Comparison of ENCODE assay signal across 25 mouse cellular contexts in the genomic region with DNA sequence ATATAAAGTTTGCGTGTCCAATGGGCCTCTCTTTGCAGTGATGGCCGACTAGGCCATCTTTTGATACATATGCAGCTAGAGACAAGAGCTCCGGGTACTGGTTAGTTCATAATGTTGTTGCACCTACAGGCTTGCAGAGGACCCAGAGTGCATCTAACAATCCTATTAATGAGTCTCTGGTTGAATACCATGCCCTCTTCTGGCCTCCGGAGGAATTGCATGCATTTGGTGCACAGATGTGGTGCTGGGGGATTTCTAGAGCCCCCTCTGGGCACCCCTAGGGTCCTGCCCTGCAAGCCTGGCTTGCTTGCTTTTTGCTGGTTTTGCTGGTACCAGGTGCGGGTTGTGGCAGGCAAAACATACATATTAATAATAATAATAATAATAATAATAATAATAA. TPM values are rescaled to one million over a fixed set of nuclear protein-coding genes. Genes with fewer than 3 reads are reported as not detected.
DNase-seq lines count a peak whose midpoint lies in the region; ATAC-seq and TF ChIP-seq lines count a peak whose summit lies in the region.
"Not testable (repeated sequence)": the region's sequence is repeated elsewhere in the genome, so short reads cannot be mapped to it uniquely, and the experiment has no call there.
"Had no signal": no experiment of that assay in that cellular context is flagged by ENCODE, and none has a peak within 500 bp of the region (broad histone marks: within the 10 kb centered on the region; RNA-seq: fewer than 3 reads in every experiment).

No protein-coding gene starts in this region.

- in situ Hi-C loops in Patski (cut with MboI; ENCODE audit: low pct_unique_long_range_greater_than_20kb): not testable (repeated sequence)

- DNase-seq in Patski (ENCODE audit: low read depth, low spot score): not testable (repeated sequence)
- DNase-seq in adrenal gland, postnatal 10 days: peak; percentile 4
- DNase-seq in adrenal gland, postnatal 25 days: peak; percentile 1
- peak; percentile 82 for DNase-seq in heart, adult 11 months
- peak; percentile 4 to 12 for DNase-seq in kidney, postnatal 4 days
- DNase-seq in right cerebral cortex, adult 18-20 months: peak; percentile 4

- CTCF ChIA-PET in Patski (lab: Charles Lee): not testable (repeated sequence)

- not testable (repeated sequence) for H3K4me3 ChIP-seq in E14TG2a.4 (replicated peaks; ENCODE audit: low read length)

- not testable (repeated sequence) for H3K36me3 ChIP-seq in E14TG2a.4 (ENCODE audit: insufficient read depth, low read length)

- H3K4me1 ChIP-seq in E14TG2a.4 (replicated peaks; ENCODE audit: low read depth, low read length): not testable (repeated sequence)

- H3K9me3 ChIP-seq in E14TG2a.4 (ENCODE audit: low read length): not testable (repeated sequence)

- POLR2A ChIA-PET in Patski (lab: Charles Lee): not testable (repeated sequence)

- peak; percentile 10; the same call in 1 of the 2 replicates for TF ChIP-seq CTCF in E14TG2a.4 (conservative IDR thresholded peaks at IDR 0.05; ENCODE audit: low read length)
- peak; percentile 37 for TF ChIP-seq CTCF in Patski (IDR thresholded peaks at IDR 0.05)

- H3K27me3 ChIP-seq in E14TG2a.4 (ENCODE audit: insufficient read depth, low read length); Patski: not testable (repeated sequence)

- ATAC-seq in Patski: not testable (repeated sequence)

RNA-seq across cellular contexts. Expression of gene Gm3486, which starts 31.4 kb away (rescaled TPM):
- polyA plus RNA-seq in Patski (2021): not detected
- total RNA-seq in adrenal gland, postnatal 10 days (2021): not detected
- not detected in 2 replicates for total RNA-seq in adrenal gland, postnatal 25 days (2021)
- total RNA-seq: adrenal gland, adult 18-20 months; adrenal gland, adult 8-10 months; adrenal gland, postnatal 4 days; CH12.LX; common myeloid progenitor, adult 5-6 weeks; G1E had no signal
- polyA plus RNA-seq: activated CD4-positive, CD25-positive, alpha-beta regulatory T cell, adult 4 months; brain, embryonic 14.5 days; CD4-positive, CD25-positive, alpha-beta regulatory T cell, adult 4 months; embryonic facial prominence, embryonic 11.5 days; embryonic facial prominence, embryonic 13.5 days; embryonic facial prominence, embryonic 15.5 days; erythroblast, embryonic 14.5 days; forebrain, embryonic 10.5 days; forebrain, embryonic 12.5 days; forebrain, embryonic 14.5 days; forebrain, embryonic 16.5 days; frontal cortex, adult 2 months; G1E had no signal

RNA-seq across cellular contexts. Expression of gene Gm7970, which starts 34.7 kb away (rescaled TPM):
- polyA plus RNA-seq in Patski (2021): not detected
- not detected for total RNA-seq in adrenal gland, postnatal 10 days (2021)
- total RNA-seq in adrenal gland, postnatal 25 days (2021): not detected in 2 replicates
- total RNA-seq: adrenal gland, adult 18-20 months; adrenal gland, adult 8-10 months; adrenal gland, postnatal 4 days; CH12.LX; common myeloid progenitor, adult 5-6 weeks; G1E had no signal
- polyA plus RNA-seq: activated CD4-positive, CD25-positive, alpha-beta regulatory T cell, adult 4 months; brain, embryonic 14.5 days; CD4-positive, CD25-positive, alpha-beta regulatory T cell, adult 4 months; embryonic facial prominence, embryonic 11.5 days; embryonic facial prominence, embryonic 13.5 days; embryonic facial prominence, embryonic 15.5 days; erythroblast, embryonic 14.5 days; forebrain, embryonic 10.5 days; forebrain, embryonic 12.5 days; forebrain, embryonic 14.5 days; forebrain, embryonic 16.5 days; frontal cortex, adult 2 months; G1E had no signal

RNA-seq across cellular contexts. Expression of gene 1700049E17Rik2, which starts 52.3 kb away (rescaled TPM):
- not detected for polyA plus RNA-seq in Patski (2021)
- total RNA-seq in adrenal gland, postnatal 10 days (2021): not detected
- not detected in 2 replicates for total RNA-seq in adrenal gland, postnatal 25 days (2021)
- total RNA-seq: adrenal gland, adult 18-20 months; adrenal gland, adult 8-10 months; adrenal gland, postnatal 4 days; CH12.LX; common myeloid progenitor, adult 5-6 weeks had no signal
- polyA plus RNA-seq: activated CD4-positive, CD25-positive, alpha-beta regulatory T cell, adult 4 months; brain, embryonic 14.5 days; CD4-positive, CD25-positive, alpha-beta regulatory T cell, adult 4 months; embryonic facial prominence, embryonic 11.5 days; embryonic facial prominence, embryonic 13.5 days; embryonic facial prominence, embryonic 15.5 days; erythroblast, embryonic 14.5 days; forebrain, embryonic 10.5 days; forebrain, embryonic 12.5 days; forebrain, embryonic 14.5 days; forebrain, embryonic 16.5 days; frontal cortex, adult 2 months; G1E had no signal
